Mouse (Mus musculus) cerebellum, adult 2 months (tissue): ENCODE data around the gene Clec18a.

Experiments
- CTCF ChIP-seq: fragments of 200-500 bp; IDR thresholded peaks from 2 replicates; pipeline ENCODE4 v1.5.1; 2011; ENCODE audit warnings: low read depth, mild to moderate bottlenecking, control low read depth, low read length, moderate library complexity, borderline replicate concordance; ENCODE audit not compliant: insufficient read depth
- POLR2A ChIP-seq: fragments of 200-500 bp; IDR thresholded peaks from 2 replicates; pipeline ENCODE4 v1.6.1; 2011; ENCODE audit warnings: low read length, control low read depth, borderline replicate concordance; ENCODE audit not compliant: insufficient read depth

GRCm38 (mm10) chr8:111091706-111092105 is 520 bp downstream of the Clec18a start:
- TF ChIP-seq POLR2A (no peak), CTCF (no peak)
